Mouse (Mus musculus) neural tube, embryonic 13.5 days (tissue): ENCODE data around the gene Chek2. TPM values are rescaled to one million over a fixed set of nuclear protein-coding genes. Genes with fewer than 3 reads are reported as not detected.

Experiments used
- ATAC-seq: fragments of 200-750 bp; cut with Nextera tagmentation; 2 replicates; pipeline ENCODE4 v1.8.0; 2017; ENCODE audit warnings: low read depth, mild to moderate bottlenecking, moderate TSS enrichment, moderate library complexity
- H3K27ac ChIP-seq: fragments of 300-500 bp; sonication (generic); replicated peaks from 2 replicates; pipeline ENCODE4 v1.5.1; 2015; ENCODE audit warnings: moderate library complexity, mild to moderate bottlenecking, inconsistent platforms
- H3K27me3 ChIP-seq: fragments of 300-500 bp; sonication (generic); 2 replicates; pipeline ENCODE4 v1.6.1; 2015; ENCODE audit warnings: mild to moderate bottlenecking, inconsistent platforms
- H3K36me3 ChIP-seq: fragments of 300-500 bp; sonication (generic); 2 replicates; pipeline ENCODE4 v1.6.1; 2015; ENCODE audit warnings: mild to moderate bottlenecking, inconsistent platforms
- H3K4me1 ChIP-seq: fragments of 300-500 bp; sonication (generic); replicated peaks from 2 replicates; pipeline ENCODE4 v1.6.1; 2015; ENCODE audit warnings: inconsistent platforms
- H3K4me2 ChIP-seq: fragments of 300-500 bp; sonication (generic); 2 replicates; pipeline ENCODE4 v1.6.1; 2015; ENCODE audit warnings: inconsistent platforms, mild to moderate bottlenecking, moderate library complexity
- H3K4me3 ChIP-seq: fragments of 300-500 bp; sonication (generic); 2 replicates; pipeline ENCODE4 v1.5.1; 2015; ENCODE audit warnings: mild to moderate bottlenecking, inconsistent platforms
- H3K9ac ChIP-seq: fragments of 300-500 bp; sonication (generic); 2 replicates; pipeline ENCODE4 v1.6.1; 2015; ENCODE audit warnings: moderate library complexity, mild to moderate bottlenecking, inconsistent platforms
- H3K9me3 ChIP-seq: fragments of 300-500 bp; sonication (generic); 2 replicates; pipeline ENCODE4 v1.6.1; 2016; ENCODE audit warnings: inconsistent platforms
- WGBS: fragments of 180-500 bp; shearing (Covaris S2); methylation state at CpG from one replicate; pipeline ENCODE4 v1.1.7; 2015; 5-methylcytosine and 5-hydroxymethylcytosine counted together
- polyA plus RNA-seq: library from polyadenylated mRNA; unstranded; fragments of >200 nt; fragmentation: Nextera tagmentation; extraction: Ambion mirVana; gene quantifications from 2 replicates; pipeline ENCODE4 v1.2.1, GENCODE M21; 2015

Gene Chek2
- polyA plus RNA-seq, 1 experiment from 2014 or later: 5.4 TPM

DNA sequence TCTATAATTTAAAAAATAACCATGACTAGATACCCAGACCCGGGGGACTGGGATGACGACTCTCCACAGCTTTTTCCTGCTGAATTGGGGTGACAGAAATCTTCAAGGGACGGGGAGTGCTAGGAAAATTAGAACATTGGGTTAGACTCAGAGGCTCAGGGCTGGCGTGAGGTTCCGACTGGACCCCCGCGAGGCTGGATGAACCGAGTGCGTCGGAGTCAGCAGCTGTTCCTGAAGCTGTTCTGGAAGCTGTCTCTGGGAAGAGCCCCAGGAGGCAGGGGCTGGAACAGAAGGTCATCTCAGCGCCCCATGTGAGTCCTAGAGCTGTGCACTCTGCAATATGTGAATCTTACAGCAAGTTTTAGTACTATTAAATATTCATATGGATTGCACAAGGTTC, 75.1 kb downstream of the Chek2 start:
- H3K9me3 ChIP-seq: no peaks in the 10 kb centered on the region
- no peak overlapping the region for H3K4me2 ChIP-seq
- H3K4me1 ChIP-seq: peaks cover 3% of the 10 kb centered on the region; the same call in 1 of the 2 replicates
- H3K4me3 ChIP-seq: no peak overlapping the region
- no peak overlapping the region for H3K9ac ChIP-seq
- 68% methylated on average over 11 of the region's 11 CpGs for WGBS
- H3K27ac ChIP-seq: no peak overlapping the region
- no peak for ATAC-seq
- H3K36me3 ChIP-seq: no peaks in the 10 kb centered on the region
- no peaks in the 10 kb centered on the region for H3K27me3 ChIP-seq

DNA sequence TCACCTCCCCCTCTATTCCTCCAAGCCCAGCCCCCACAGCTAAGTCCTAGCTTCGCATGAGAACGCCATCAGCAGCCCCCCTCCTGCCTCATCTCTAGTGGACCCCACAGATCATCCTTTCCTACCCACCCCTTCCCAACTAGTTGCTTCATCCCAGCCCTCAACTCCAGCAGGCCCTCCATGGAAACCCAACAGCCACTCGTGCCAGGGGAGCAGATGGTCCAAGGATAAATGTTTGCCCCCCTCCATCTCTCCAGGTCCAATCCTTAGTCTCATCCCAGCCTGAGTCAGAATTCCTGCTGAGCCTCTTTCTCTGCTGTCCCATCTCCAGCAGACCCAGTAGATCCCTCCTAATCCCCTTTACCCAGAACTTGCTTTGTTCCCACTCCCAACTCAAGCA, 76.5 kb downstream of the Chek2 start:
- WGBS: 83% methylated on average over 3 of the region's 3 CpGs

DNA sequence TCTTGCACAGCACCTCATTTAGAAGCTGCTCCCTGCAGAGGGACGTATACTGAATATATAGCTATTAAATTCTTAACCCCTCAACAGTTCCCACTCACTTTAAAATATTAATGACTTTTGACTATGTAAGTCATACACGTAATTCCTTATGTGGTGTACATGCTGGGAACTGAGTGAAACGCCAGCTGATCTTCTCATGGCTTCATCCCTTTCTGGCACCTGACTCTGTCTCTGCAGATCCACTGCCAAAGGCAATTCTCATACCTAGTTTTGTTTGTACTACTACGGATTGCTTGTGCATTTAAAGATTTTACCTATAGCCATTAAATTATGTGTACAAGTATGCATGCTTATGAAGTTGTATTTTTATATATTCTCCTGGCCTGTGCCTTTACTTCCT, 79.8 kb downstream of the Chek2 start:
- WGBS: 67% methylated on average over 4 of the region's 4 CpGs
- Histone ChIP-seq H3K4me2 (no peak overlapping the region), H3K36me3 (no peaks in the 10 kb centered on the region), H3K9ac (no peak overlapping the region), H3K27ac (no peak overlapping the region), H3K4me3 (no peak overlapping the region), H3K4me1 (peaks cover 3% of the 10 kb centered on the region; the same call in 1 of the 2 replicates), H3K27me3 (no peaks in the 10 kb centered on the region), H3K9me3 (no peaks in the 10 kb centered on the region)
- ATAC-seq: no peak

More for the DNA sequence above, 76.5 kb downstream of the Chek2 start:
- Histone ChIP-seq H3K4me1 (peaks cover 3% of the 10 kb centered on the region; the same call in 1 of the 2 replicates), H3K9me3 (no peaks in the 10 kb centered on the region), H3K4me2 (no peak overlapping the region), H3K36me3 (no peaks in the 10 kb centered on the region), H3K4me3 (no peak overlapping the region), H3K27ac (no peak overlapping the region), H3K27me3 (no peaks in the 10 kb centered on the region), H3K9ac (no peak overlapping the region)
- ATAC-seq: no peak

DNA sequence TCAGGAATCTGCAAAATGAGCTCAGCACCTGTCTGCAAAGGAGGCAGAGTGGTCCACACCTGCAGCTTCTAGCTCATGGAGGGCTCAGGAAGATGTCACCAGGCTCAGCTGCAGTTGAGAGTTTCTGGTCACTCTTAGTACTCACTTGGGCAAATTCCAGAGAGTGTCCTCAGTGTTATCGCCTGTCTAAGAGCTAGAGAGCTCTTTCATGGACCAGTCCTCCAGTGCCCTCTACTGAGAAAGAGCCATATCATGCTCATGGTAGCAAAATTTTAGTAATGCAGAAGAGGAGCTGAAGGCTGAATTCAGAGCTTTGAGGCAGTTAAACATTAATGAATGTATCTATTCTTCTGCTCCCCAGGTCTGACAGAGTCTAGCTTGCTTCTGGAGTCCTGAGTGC, 83.6 kb downstream of the Chek2 start:
- no peak overlapping the region for H3K9ac ChIP-seq
- H3K27me3 ChIP-seq: no peaks in the 10 kb centered on the region
- no peak overlapping the region for H3K4me2 ChIP-seq
- H3K4me1 ChIP-seq: 0 out of 2 replicates have a peak, but pooled peaks cover 3% of the 10 kb centered on the region
- H3K4me3 ChIP-seq: no peak overlapping the region
- WGBS: 31% methylated on average over 1 of the region's 1 CpGs
- ATAC-seq: no peak
- H3K27ac ChIP-seq: no peak overlapping the region
- no peaks in the 10 kb centered on the region for H3K36me3 ChIP-seq
- H3K9me3 ChIP-seq: no peaks in the 10 kb centered on the region

Other genes with a start within 250 kb of the Chek2 start
- 38.4 and 47.3 TPM in 2 replicates for gene Noc4l, start 186.6 kb upstream of the Chek2 start, polyA plus RNA-seq
- 16.7 and 22.0 TPM in 2 replicates for gene Ddx51, start 186.5 kb upstream of the Chek2 start, polyA plus RNA-seq
- gene Ep400, start 69.3 kb upstream of the Chek2 start, polyA plus RNA-seq: 48.4 and 53.0 TPM in 2 replicates
- 19.4 and 21.0 TPM in 2 replicates for gene Pus1, start 59.3 kb upstream of the Chek2 start, polyA plus RNA-seq
- 30.3 and 33.1 TPM in 2 replicates for gene Ulk1, start 29.9 kb upstream of the Chek2 start, polyA plus RNA-seq
- 11.0 and 16.5 TPM in 2 replicates for gene Hscb, start 202 bp upstream of the Chek2 start, polyA plus RNA-seq
- 18.7 and 22.1 TPM in 2 replicates for gene Ttc28, start 39.8 kb downstream of the Chek2 start, polyA plus RNA-seq